Mouse (Mus musculus): Measurements from ENCODE around the gene Tsen15. TPM values are rescaled to one million over a fixed set of nuclear protein-coding genes. Genes with fewer than 3 reads are reported as not detected.

The Tsen15 gene
- total and polyA plus RNA-seq, 3 experiments: 23.1 to 65.9 (median 40.9) TPM

- Histone ChIP-seq H3K4me3 (replicated peaks in 1 of 3; ENCODE audit: low read depth in 2 of 3, low read length in 2 of 3, poor library complexity in 1 of 3) (no peak overlapping the region), H3K4me1 (ENCODE audit: control insufficient read depth in 1 of 2, insufficient read depth in 2 of 2) (peaks cover 0 to 9% of the 10 kb centered on the region in 2 experiments; a peak in 1 of 4 replicates), H3K9me3 (replicated peaks; ENCODE audit: low read length) (peaks cover 4% of the 10 kb centered on the region), H3K9ac (ENCODE audit: insufficient read depth, low read depth) (no peak overlapping the region), H3K4me2 (ENCODE audit: insufficient read depth, low read depth, poor library complexity, severe bottlenecking) (no peak overlapping the region), H3K27me3 (replicated peaks) (no peaks in the 10 kb centered on the region), H3K27ac (ENCODE audit: insufficient read depth, low read depth) (no peak overlapping the region), H3K36me3 (replicated peaks in 1 of 2; ENCODE audit: control insufficient read depth in 1 of 2, insufficient read depth in 1 of 2, low read length in 1 of 2) (no peaks in the 10 kb centered on the region), H3K79me2 (replicated peaks; ENCODE audit: control insufficient read depth, extremely low read depth, insufficient read depth, poor library complexity, severe bottlenecking) (no peaks in the 10 kb centered on the region)
- no peak for DNase-seq (ENCODE audit: extremely low read depth)
- in situ Hi-C loops (cut with MboI; ENCODE audit: low pct_ligation_motif_present, low pct_unique_long_range_greater_than_20kb, low sequenced_read_pairs): no loop called here
- TF ChIP-seq ETS1 (conservative IDR thresholded peaks at IDR 0.05; ENCODE audit: low read depth, low read length) (no peak), CTCF (conservative IDR thresholded peaks at IDR 0.05 in 1 of 2, IDR thresholded peaks at IDR 0.05 in 1 of 2; ENCODE audit: low read depth in 2 of 2, low read length in 2 of 2) (no peak), MAFK (IDR thresholded peaks at IDR 0.05; ENCODE audit: insufficient replicate concordance, low read length) (no peak), JUN (IDR thresholded peaks at IDR 0.05; ENCODE audit: insufficient read depth, low read depth, low read length) (no peak), MYC (IDR thresholded peaks at IDR 0.05; ENCODE audit: low read depth, low read length) (no peak), MAX (IDR thresholded peaks at IDR 0.05; ENCODE audit: low read length) (no peak), POLR2A (IDR thresholded peaks at IDR 0.05; ENCODE audit: low read depth, low read length) (no peak), POLR2AphosphoS2 (IDR thresholded peaks at IDR 0.05; ENCODE audit: low read depth, low read length) (no peak), ELF1 (IDR thresholded peaks at IDR 0.05; ENCODE audit: low read depth, low read length) (no peak), SMC3 (IDR thresholded peaks at IDR 0.05; ENCODE audit: low read depth, low read length) (no peak), UBTF (IDR thresholded peaks at IDR 0.05; ENCODE audit: low read depth, low read length) (no peak), PAX5 (IDR thresholded peaks at IDR 0.05; ENCODE audit: low read length) (no peak)
- dilution Hi-C loops (cut with MboI; ENCODE audit: extremely low pct_ligation_motif_present, extremely low pct_unique_long_range_greater_than_20kb, low sequenced_read_pairs): no loop called here
Measured at GRCm38 (mm10) chr1:152417602-152418001, 31.1 kb upstream of the Tsen15 start.

GRCm38 (mm10) chr1:152416306-152416904 is 29.9 kb upstream of the Tsen15 start:
- Histone ChIP-seq H3K36me3 (replicated peaks in 1 of 2; ENCODE audit: control insufficient read depth in 1 of 2, insufficient read depth in 1 of 2, low read length in 1 of 2) (no peaks in the 10 kb centered on the region), H3K4me1 (ENCODE audit: control insufficient read depth in 1 of 2, insufficient read depth in 2 of 2) (peaks cover 0 to 1% of the 10 kb centered on the region in 2 experiments; a peak in 1 of 4 replicates), H3K9me3 (replicated peaks; ENCODE audit: low read length) (peaks cover 9% of the 10 kb centered on the region), H3K4me3 (replicated peaks in 1 of 3; ENCODE audit: low read depth in 2 of 3, low read length in 2 of 3, poor library complexity in 1 of 3) (no peak overlapping the region), H3K79me2 (replicated peaks; ENCODE audit: control insufficient read depth, extremely low read depth, insufficient read depth, poor library complexity, severe bottlenecking) (no peaks in the 10 kb centered on the region), H3K27me3 (replicated peaks) (no peaks in the 10 kb centered on the region), H3K27ac (ENCODE audit: insufficient read depth, low read depth) (no peak overlapping the region), H3K9ac (ENCODE audit: insufficient read depth, low read depth) (no peak overlapping the region), H3K4me2 (ENCODE audit: insufficient read depth, low read depth, poor library complexity, severe bottlenecking) (no peak overlapping the region)
- in situ Hi-C loops (cut with MboI; ENCODE audit: low pct_ligation_motif_present, low pct_unique_long_range_greater_than_20kb, low sequenced_read_pairs) (no loop called here), dilution Hi-C loops (cut with MboI; ENCODE audit: extremely low pct_ligation_motif_present, extremely low pct_unique_long_range_greater_than_20kb, low sequenced_read_pairs) (no loop called here)
- TF ChIP-seq MAFK (IDR thresholded peaks at IDR 0.05; ENCODE audit: insufficient replicate concordance, low read length) (no peak), E2F4 (IDR thresholded peaks at IDR 0.05; ENCODE audit: insufficient replicate concordance, low read depth, low read length) (no peak), EP300 (IDR thresholded peaks at IDR 0.05; ENCODE audit: low read length) (no peak), IRF4 (IDR thresholded peaks at IDR 0.05; ENCODE audit: low read depth, low read length) (no peak), ETS1 (conservative IDR thresholded peaks at IDR 0.05; ENCODE audit: low read depth, low read length) (no peak), RCOR1 (conservative IDR thresholded peaks at IDR 0.05; ENCODE audit: low read depth, low read length) (no peak), ZC3H11A (IDR thresholded peaks at IDR 0.05; ENCODE audit: low read depth, low read length) (no peak), POLR2A (IDR thresholded peaks at IDR 0.05; ENCODE audit: low read depth, low read length) (no peak), USF2 (conservative IDR thresholded peaks at IDR 0.05; ENCODE audit: low read depth, low read length) (no peak), GABPA (IDR thresholded peaks at IDR 0.05; ENCODE audit: insufficient replicate concordance, low read depth, low read length) (no peak), ZKSCAN1 (IDR thresholded peaks at IDR 0.05; ENCODE audit: borderline replicate concordance, low read depth, low read length) (no peak), ZMIZ1 (IDR thresholded peaks at IDR 0.05; ENCODE audit: low read depth, low read length) (no peak), MEF2A (IDR thresholded peaks at IDR 0.05; ENCODE audit: borderline replicate concordance, low read depth, low read length) (no peak), SIN3A (IDR thresholded peaks at IDR 0.05; ENCODE audit: low read length) (no peak), NRF1 (IDR thresholded peaks at IDR 0.05; ENCODE audit: low read depth, low read length) (no peak), TBP (conservative IDR thresholded peaks at IDR 0.05; ENCODE audit: low read depth, low read length) (no peak)
- DNase-seq (ENCODE audit: extremely low read depth): no peak
